Mouse (Mus musculus) left cerebral cortex, adult 2 months (tissue): Measurements from ENCODE around the gene Zhx3. TPM values are rescaled to one million over a fixed set of nuclear protein-coding genes. Genes with fewer than 3 reads are reported as not detected.

Experiments
- DNase-seq, 2 experiments: peaks; one replicate each; pipeline ENCODE4 v3.0.0; 2021 to 2022; ENCODE audit warnings: low spot score in 2 of 2, mixed read lengths in 1 of 2; ENCODE audit errors: extremely low spot score in 1 of 2
- H3K27ac ChIP-seq: fragments of 200-600 bp; 2 replicates; pipeline ENCODE4 v1.8.1; 2022
- H3K4me3 ChIP-seq: fragments of 200-600 bp; 2 replicates; pipeline ENCODE4 v1.8.1; 2022
- CTCF ChIP-seq: fragments of 200-600 bp; IDR thresholded peaks from 2 replicates; pipeline ENCODE4 v1.8.1; 2022; ENCODE audit warnings: antibody characterized with exemption, mild to moderate bottlenecking, moderate library complexity
- intact Hi-C: fragments of 180-260 bp; cut with DNase I; formaldehyde crosslinking; loops from one replicate; pipeline ENCODE4 v1.15.1; 2025
- total RNA-seq, 2 experiments: library from RNA; stranded (reverse); gene quantifications; 2 replicates each; pipeline ENCODE4 v1.2.3; 2021

The Zhx3 gene
- total RNA-seq, 2 experiments from 2014 or later: 67.8 to 81.4 TPM

DNA sequence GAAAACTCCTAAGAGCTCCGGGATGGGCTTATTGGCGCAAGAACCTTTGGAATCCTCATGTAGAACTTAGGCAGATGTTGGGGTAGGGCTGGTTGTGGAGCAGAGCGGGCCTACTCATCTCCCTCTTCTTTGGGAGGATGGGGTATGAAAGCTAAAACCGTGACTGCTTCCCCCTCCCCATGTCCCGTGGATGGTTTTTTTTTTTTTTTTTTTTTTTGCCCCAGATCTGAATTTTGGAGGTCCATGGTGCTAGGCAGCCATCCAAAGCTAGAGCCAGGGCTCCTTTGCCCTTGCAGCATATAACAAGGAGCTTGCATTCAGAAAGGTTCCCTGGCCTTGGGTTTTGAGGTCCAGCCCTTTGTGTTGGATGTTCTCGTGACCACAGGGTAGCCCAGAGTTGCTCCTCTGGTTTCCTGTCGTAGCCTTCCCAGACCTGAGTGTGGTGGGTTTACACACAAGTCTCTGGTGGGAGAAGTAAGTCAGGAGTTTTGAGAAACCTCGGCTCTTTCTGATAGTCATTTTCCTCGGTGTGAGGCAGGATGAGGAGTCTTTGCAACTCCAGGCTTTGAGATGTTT lies 140.3 kb downstream of the Zhx3 start:
- no peak for DNase-seq
- intact Hi-C loops: loop anchor here (5.0 kb wide), 1 partner anchor 140 kb away; the partner anchor contains the start of gene Zhx3
- H3K4me3 ChIP-seq: peak overlapping the region; percentile 94
- no peak for TF ChIP-seq CTCF
- H3K27ac ChIP-seq: peak overlapping the region; percentile 97

DNA sequence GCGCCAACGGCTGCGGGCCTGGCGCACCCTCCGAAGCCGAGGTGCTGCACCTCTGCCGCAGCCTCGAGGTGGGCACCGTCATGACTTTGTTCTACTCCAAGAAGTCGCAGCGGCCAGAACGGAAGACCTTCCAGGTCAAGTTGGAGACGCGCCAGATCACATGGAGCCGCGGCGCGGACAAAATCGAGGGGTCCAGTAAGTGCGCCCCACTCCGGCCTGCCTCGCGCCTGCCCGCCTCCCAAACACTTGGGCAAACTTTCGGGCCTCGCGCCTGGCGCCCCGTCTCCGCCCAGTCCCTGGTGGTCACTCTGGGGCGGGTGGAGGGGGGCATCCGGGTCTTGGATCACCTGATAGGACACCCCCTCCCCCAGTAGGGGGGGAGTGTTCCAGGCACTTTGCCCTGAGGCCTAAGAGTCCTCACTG lies 140.9 kb downstream of the Zhx3 start:
- peak overlapping the region; percentile 97 for H3K27ac ChIP-seq
- TF ChIP-seq CTCF: no peak; the same call in 1 of the 2 replicates
- H3K4me3 ChIP-seq: peak overlapping the region; percentile 94
- intact Hi-C loops: loop anchor here (2.0 to 5.0 kb wide), 2 partner anchors 140 to 155 kb away; partner anchors contain the start of gene Zhx3
- peak; percentile 53 to 54 for DNase-seq

DNA sequence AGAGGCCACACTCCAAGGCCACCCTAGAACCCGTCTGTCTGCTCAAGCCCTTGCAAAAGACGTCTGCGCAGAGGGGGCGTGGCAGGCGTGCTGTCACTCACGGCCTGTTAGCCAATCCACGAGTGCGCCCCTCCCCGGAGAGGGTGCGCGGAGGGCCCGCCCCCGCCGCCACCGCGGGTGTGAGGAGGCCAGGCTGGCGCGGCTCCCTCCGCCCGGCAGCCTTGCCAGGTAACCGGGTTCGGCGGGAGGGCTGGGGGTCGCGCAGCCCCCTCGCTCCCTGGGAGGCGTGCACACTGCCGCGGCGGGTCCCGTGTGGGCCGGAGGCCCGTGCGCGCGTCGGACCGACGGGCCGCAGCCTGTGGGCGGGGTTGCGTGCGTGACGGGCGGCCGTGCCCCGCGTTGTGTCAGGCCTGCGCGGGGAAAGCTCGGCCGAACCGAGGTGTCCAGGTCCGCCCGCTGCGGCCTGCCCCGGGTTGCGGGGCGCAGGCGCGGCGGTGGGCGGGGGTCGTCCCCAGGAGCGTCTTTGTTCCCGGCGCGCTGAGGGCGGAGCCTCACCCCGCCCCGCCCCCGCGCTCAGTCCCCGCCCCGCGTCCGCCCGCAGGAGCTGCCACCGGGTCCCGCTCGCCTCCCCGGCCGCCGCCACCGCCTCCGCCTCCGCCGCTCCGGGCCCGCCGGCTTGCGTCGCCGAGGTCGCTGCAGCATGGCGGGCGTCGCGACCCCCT lies 141.5 kb downstream of the Zhx3 start, which contains the start of gene Plcg1:
Plcg1 (plus strand) TSS at position 184 of the 722 bp plus-strand sequence.
- DNase-seq: peak; percentile 92 to 94
- Histone ChIP-seq H3K4me3 (peak within 1 kb of the TSS; percentile 94), H3K27ac (peak within 1 kb of the TSS; percentile 97)
- TF ChIP-seq CTCF: no peak
- intact Hi-C loops: loop anchor here (2.0 to 5.0 kb wide), 2 partner anchors 141 to 156 kb away; partner anchors contain the start of gene Zhx3

DNA sequence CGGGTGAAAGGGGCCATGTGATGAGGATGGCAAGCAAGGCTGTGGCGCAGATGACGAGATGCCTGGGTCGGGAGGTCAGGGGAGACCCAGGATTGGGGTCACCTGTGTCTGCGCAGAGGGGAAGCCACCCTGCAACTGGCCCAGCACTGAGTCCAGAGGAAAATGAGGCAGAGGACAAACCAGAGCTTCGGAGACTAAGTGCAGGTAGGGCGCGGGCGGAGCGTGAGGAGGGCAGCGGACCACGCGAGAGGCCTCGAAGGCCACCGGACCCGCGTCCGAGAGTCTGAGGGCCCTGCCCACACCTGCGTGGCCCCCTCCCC lies 142.0 kb downstream of the Zhx3 start:
- intact Hi-C loops: loop anchor here (2.0 to 5.0 kb wide), 2 partner anchors 142 to 156 kb away; partner anchors contain the start of gene Zhx3
- H3K27ac ChIP-seq: peak overlapping the region; percentile 97
- peak overlapping the region; percentile 94 for H3K4me3 ChIP-seq
- no peak for TF ChIP-seq CTCF
- no peak for DNase-seq

DNA sequence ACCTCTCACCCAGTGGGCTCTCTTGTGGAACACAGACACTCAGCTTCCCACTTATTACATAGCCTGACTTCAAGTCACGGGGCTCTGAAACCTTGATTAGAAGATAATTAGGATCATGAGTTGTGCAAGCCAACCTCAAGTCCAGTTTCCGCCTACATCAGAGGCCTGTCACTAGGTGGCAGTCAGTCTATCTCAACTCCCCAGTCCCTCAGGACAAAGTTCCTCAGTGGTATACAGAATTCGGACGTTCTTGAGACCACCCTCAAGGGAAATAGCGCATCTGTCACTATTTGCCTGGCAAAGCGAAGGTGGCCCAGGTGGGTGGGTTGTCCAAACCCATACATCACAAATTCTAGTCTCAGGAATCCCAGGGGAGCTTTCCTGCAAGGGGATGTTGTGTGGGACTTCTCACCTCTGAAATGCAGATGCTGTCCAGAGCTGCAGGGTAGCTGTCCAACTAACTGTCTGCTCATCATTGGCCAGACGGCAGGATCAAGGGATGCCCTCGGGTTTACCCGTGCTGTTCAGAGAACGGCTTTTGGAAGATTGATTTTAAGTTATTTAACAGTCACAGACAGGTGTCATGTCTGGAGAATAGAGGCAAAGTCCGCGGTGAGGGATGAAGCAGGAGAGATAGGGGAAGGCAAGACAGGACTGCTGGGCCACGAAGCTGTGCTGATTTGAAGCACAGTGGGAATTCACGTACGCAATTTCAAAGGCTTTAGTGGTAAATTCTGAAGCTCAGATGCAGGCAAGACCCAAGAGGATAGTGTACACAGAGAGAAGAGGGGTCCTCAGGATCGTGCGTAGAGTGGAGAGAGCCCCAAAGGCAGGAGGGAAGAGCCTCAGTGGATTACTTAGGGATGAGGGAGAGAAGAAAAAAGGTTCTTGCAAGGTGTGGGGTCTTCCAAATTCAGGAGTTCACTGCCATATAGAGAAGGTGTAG lies 142.7 kb downstream of the Zhx3 start:
- intact Hi-C loops: loop anchor here (2.0 to 5.0 kb wide), 2 partner anchors 142 to 157 kb away; partner anchors contain the start of gene Zhx3
- Histone ChIP-seq H3K4me3 (peak overlapping the region; percentile 94), H3K27ac (peak overlapping the region; percentile 97)
- peak; percentile 54 for TF ChIP-seq CTCF
- no peak for DNase-seq

DNA sequence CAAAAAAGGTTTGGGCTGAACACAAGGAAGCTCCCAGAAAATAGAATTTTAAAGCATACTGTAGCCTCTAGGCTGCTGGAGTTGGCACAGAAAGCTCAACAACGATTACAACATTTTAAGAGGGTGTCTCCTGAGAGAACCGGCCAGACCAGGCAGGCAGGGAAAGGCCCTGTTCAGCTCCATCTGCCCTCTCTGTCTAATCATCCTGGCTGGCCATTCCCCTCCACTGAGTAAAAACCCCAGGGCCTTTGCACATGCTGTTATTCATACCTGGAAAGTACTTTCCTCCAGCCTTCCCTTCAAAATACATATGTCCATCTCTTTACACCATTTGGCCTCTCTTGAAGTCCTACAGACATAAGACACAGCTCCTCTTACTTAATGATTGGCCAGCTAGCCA lies 143.4 kb downstream of the Zhx3 start:
- 0 out of 2 replicates have a peak overlapping the region, but pooled peaks have one; percentile 3 for H3K27ac ChIP-seq
- TF ChIP-seq CTCF: no peak
- intact Hi-C loops: no loop called here
- no peak overlapping the region for H3K4me3 ChIP-seq
- no peak for DNase-seq

DNA sequence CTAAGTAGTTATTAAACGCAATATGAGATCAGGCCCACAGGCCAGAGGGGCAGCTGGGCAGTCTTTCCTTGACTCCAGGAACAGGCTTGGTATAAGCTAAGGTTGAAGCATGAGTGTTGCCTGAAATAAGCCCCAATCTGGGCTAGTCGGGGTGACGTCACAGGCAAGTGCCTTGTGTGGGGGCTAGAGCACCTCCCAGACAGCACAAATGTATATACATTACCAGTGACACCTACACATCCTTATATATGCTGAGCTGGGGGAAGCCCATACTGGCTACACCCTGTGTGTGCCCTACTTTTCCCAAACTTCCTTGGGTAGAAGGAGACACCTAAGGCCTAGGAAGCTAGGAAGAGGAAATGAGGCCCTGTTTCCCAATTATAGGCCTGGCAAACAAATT lies 143.8 kb downstream of the Zhx3 start:
- H3K27ac ChIP-seq: peak overlapping the region; percentile 44; the same call in 1 of the 2 replicates
- TF ChIP-seq CTCF: no peak
- DNase-seq: peak in 1 of 2 experiments; percentile 65
- no peak overlapping the region for H3K4me3 ChIP-seq
- intact Hi-C loops: no loop called here

DNA sequence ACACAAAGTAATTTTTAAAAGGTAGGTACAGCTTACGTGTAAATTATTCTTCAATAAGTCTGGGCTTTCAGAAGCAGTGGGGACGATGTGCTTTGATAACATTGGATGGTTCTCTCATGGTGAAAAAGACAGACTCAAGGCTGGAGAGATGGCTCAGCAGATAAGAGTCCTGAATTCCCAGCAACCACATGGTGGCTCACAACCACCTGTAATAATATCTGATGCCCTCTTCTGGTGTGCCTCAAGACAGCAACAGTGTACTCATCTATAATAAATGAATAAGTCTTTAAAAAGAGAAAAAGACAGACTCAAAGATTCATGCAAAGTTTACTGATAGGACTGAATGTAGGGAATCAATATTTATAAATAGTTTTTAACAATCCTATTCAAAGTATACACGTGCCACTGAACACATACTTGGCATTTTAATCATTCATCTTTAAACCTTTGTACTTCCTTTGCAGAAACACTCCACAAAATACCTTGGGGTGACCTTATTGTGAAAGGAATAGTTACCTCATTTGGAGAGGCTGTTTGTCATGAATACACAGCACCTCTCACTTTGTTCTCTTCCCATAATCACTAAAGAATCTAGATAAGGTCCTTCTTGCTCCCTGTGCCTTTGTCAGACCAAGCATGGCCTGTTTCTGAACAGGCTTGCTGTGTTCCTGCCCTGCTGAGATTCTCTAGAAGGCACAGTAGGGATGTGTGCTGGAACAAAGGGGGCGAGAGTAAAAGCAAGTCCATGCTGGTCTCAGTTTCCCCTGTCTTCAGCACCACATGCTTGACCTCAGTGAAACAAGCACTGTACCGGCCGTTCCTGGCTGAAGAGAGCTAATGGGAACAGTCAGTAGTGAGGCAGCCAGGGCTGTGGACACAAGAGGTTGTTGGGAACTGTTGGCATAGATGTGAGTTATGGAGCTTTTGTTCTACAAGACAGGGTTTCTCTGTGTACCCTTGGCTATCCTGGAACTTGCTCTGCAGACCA lies 146.6 kb downstream of the Zhx3 start:
- no peak overlapping the region for H3K27ac ChIP-seq
- H3K4me3 ChIP-seq: no peak overlapping the region
- intact Hi-C loops: no loop called here
- DNase-seq: no peak
- peak; percentile 14 for TF ChIP-seq CTCF

DNA sequence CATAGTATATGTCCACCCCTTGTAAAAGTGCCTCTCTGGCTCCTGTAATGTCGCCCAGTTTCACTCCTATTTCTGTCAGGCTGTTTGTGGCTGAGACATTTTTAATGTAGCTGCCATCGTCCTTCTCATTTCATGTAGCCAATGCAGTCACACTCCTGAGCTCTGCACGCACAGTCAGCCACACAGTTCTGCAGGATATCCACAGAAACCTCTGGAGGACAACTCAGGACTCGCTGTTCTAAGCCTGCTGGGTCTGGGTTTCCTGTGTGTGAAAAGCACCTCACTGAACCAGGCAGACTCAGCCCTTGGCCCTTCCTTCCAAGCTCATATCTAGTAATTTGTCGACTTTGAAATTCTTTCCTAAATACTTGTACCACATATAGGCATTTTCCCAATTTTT lies 148.3 kb downstream of the Zhx3 start:
- no peak for TF ChIP-seq CTCF
- Histone ChIP-seq H3K27ac (no peak overlapping the region), H3K4me3 (no peak overlapping the region)
- peak in 1 of 2 experiments; percentile 5 for DNase-seq
- intact Hi-C loops: no loop called here

DNA sequence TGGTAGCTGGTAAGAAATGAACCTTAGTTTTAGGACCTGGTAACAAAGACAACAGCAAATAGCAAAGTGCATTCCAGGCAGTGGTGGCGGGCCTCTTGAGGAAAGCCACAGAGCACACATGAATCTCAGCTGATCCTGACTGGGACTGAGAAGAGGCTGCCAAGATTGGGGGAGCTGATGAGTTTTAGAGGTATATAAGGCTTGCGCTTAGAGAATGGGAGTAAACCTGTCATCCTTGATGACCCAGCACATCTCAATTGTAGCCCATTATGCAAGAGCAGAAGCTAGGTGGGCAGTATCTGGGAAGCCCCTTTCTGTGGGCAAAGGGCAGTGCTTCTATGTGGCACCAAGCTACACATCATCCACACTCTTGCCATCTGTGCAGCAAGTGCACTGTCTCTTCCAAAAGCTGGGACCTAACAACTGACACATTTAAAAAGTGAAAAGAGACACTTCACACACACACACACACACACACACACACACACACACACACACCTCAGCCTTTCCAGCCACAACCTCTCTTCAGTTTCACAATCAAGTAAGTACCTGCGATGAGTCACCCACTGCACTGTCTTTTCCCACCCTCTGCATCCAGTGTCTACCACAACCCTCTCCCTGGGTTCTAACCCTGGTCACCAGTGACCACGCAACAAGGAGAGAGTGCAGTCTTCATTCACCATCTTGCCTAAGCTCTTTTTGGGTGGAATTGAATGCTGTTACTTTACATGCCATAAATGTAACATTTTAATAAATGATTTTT lies 149.0 kb downstream of the Zhx3 start:
- no peak for TF ChIP-seq CTCF
- intact Hi-C loops: no loop called here
- peak; percentile 5 to 6 for DNase-seq
- H3K27ac ChIP-seq: no peak overlapping the region
- H3K4me3 ChIP-seq: no peak overlapping the region
